Mouse (Mus musculus) testis, postnatal 10 days (tissue): ENCODE data around the gene Commd1.

Experiments used
- DNase-seq: peaks from one replicate; pipeline ENCODE4 v3.0.0; 2021; ENCODE audit warnings: low spot score

Gene Commd1

DNA sequence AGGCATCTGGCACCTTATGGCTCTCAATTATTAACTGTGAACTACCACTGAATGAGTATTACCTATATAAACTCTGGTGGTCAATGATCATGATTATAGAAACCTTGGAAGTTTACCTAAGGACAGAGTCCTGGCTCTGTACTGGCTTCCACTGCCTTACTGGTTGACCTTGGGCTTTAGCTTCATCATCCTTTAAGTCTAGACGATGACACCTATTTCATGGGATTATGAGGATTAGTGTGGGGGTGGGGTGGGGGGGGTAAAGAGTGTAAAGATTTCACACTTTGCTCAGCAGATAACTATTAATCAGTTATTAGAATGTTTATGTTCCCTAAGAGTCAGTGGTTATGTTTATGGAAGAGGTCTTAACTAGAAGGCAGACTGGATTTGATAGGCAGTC lies 7.6 kb upstream of the Commd1 start:
- no peak for DNase-seq

DNA sequence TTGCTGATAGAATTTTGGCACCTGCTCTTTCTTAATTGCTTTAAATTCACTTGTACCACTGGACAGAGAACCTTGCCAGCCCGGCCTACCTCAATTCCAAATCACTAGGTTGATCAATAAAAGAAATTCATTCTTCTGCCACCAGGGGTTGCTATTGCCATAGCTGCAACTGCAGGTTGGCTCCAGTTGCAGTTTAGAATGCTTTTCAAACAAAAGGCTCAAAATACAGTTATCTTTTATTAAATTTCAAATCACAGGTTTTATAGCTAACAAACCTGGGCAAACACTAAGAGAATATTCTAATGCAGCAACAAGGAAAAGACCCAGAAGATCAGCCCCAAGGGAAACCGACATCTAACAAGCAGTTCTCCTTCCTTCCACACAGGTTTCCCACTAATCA lies 5.2 kb upstream of the Commd1 start:
- DNase-seq: no peak

DNA sequence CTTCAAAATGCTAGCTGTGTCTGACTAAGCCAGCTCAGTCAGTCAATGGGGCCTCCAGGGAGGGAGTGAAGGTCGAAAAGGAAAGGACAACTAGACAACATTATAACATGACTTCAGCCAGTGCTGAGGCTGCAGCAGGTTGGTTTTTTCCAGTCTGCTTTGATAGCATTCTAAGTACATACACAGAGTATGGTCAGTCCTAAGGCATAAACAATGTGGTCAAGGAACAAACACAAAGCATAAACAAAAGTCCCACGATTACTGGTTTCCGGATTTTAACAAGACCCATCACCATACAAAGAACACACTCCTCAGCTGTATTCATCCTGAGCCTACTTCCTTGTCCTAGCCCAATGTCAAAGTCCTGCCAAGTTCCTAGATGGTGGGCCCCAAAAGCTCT lies 3.3 kb upstream of the Commd1 start:
- no peak for DNase-seq

GRCm38 (mm10) chr11:22982846-22983245 lies 664 bp upstream of the Commd1 start:
- DNase-seq: no peak

DNA sequence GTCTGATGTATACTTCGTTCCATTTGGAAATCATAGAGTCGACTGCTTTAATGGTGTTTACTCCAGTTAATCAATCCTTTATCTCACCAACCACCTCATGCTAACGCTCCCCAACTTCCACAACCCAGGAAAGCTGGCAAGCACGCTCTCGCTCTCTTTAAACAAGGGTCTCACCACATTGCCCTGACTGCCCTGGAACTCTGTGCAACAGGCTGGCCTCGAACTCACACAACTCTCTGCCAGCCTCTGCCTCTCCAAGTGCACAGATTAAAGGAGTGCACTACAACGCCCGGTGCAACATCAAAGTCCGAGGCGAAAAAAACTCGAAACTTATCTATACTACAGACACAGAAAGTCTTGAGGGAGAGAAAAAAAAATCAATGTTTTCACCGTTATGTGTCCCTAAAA lies 635 bp downstream of the Commd1 start:
- DNase-seq: peak; percentile 52

DNA sequence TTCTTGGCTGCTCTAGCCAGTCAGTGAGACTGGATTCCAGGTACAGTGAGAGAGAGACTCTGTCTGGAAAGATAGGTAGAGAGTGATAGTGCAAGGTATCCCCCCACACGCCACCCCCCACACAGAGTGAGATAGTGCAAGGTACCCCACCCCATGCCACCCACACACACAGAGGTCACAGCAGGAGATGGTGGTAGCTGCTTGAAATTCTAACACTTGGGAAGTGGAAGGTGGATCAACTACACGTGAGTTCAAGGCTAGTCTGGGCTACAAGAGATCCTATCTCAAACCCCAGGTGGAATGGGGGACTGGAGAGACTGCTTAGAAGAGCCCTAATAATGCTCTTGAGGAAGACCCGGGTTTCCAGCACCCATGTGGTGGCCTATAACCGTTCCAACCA lies 1.1 kb downstream of the Commd1 start:
- DNase-seq: no peak

GRCm38 (mm10) chr11:22979221-22979620 lies 3.0 kb downstream of the Commd1 start:
- DNase-seq: no peak

DNA sequence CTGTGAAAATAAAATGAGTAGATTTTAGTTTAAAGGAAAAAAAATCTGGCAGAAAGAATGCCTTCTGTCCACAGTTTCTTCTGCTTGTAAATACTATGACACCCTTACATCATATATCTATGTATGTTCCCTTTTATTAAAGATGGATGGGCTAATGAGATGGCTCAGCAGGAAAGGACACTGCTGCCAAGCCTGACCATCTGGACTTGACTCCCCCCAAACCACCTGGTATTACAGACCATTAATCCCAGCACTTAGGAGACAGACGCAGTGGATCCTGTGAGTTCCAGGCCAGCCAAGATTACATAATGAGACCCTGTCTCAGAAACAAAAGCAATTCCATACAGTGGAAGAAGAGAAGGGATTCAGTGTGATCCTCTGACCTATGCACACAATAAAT lies 3.5 kb downstream of the Commd1 start:
- no peak for DNase-seq

DNA sequence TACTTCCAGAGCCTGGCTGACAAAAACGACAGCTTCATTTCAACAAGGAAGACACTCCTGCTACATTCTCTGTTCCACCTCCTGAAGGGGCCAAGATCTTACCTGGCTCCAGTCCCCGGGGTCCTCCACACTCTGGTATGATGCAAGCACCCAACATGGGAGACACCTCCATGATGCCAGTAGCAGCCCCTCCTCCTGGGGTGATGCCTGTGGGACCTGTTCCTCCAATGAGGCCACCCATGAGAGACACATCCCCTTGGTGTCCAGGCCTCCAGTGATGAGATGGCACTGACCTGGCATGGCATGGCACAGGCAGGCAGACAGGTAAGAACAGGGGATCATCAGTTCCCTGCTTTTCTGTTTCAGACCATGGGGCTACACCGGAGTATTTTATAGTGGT lies 4.0 kb downstream of the Commd1 start:
- DNase-seq: no peak

DNA sequence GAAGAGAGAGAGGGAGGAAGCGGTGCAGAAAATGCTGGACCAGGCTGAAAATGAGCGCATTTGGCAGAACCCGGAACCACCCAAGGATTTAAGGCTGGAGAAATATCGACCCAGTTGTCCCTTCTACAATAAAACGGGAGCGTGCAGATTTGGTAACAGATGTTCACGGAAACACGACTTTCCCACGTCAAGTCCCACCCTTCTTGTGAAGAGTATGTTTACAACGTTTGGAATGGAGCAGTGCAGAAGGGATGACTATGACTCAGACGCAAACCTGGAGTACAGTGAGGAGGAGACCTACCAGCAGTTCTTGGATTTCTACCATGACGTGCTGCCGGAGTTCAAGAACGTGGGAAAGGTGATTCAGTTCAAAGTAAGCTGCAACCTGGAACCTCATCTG lies 8.6 kb downstream of the Commd1 start:
- DNase-seq: no peak

GRCm38 (mm10) chr11:22972746-22973526 lies 9.2 kb downstream of the Commd1 start:
- peak; percentile 83 for DNase-seq

DNA sequence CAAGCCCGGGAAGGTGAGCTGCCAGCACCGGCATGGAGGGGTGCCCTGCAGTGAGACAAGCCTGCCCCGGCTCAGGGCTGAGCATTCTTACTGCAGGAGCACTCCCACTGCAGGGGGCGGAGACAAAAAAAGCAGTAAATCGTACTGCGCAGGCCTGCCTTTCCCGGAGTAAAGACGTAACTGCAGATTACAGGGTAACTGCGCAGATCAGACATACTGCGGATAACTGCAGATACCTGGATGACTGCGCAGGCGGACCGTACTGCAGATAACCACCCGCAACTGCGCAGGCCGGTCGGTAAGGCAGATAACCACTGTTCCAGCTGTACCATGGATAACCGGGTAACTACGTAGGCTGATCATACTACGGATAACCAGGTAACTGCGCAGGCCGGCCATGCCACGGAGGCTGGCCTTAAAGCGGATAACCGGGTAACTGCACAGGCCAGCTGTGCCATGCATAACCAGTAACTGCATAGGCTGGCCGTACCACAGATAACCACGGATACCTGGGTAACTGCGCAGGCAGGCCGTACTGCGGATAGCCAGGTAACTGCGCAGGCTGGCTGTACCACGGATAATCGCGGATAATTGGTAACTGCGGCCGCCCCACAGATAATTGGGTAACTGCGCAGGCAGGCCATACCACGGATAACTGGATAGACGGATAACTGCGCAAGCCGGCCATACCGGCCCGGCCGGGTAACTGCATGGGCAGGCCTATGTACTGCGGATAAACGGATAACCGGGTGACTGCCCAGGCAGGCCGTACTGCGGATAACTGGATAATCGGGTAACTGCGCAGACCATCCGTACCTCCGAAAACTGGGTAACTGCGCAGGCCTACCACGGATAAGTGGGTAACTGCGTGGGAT lies 10.1 kb downstream of the Commd1 start, which contains the start of gene Zrsr1:
Gene Zrsr1, plus strand, starts transcription at position 171 of the 875 bp plus-strand sequence.
- DNase-seq: peak; percentile 65

DNA sequence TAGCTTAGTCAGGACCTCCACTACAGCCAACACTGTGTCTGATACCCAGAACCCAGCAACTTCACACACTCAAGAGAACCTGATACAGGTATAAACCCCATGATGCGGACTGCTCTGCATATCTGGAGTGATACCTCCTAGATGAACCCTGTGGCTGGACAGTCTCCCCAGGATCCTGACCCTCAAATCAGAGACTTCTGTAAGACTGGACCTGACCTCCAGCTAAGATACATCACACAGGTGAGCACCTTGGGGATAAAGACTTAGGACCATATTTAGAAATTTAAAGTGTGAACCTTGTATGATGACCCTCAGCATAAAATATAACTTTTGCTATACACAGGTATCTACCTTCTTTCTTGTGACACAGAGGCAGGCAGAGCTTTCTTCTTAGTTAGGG lies 11.6 kb downstream of the Commd1 start:
- no peak for DNase-seq

DNA sequence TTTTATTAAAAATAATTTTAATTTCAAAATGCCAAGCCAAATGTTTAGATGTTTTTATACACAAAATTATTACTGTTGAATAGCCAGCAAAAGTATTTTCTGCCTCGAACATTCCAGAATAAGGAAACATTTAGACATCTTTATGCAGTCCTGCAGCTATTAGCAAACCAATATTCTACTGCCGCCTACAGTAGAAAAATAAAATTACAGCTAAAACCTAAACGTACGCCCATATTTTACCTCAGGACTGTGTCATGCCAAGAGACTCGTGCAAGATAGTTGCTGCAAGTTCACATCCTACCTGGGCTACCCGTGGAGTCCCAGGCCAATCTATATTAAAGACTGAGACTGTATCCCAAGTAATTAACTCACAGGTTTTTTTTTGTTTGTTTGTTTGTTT lies 12.7 kb downstream of the Commd1 start:
- DNase-seq: no peak

DNA sequence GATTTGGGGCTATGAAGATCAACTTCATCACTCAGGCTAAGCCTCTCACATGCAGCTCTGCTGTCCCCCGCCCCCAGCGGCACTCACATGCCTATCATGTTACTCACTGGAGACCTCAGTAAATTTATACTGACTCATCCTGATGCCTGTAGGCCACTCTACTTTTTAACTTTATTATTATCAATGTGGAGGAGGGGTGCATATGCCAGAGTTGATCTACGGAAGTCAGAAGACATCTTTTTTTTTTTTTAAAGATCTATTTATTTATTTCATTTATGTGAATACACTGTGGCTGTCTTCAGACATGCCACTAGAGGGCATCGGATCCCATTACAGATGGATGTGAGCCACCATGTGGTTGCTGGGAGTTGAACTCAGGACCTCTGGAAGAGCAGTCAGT lies 16.7 kb downstream of the Commd1 start:
- no peak for DNase-seq

- no peak for DNase-seq
Observed at GRCm38 (mm10) chr11:22964401-22964800, 17.8 kb downstream of the Commd1 start.

DNA sequence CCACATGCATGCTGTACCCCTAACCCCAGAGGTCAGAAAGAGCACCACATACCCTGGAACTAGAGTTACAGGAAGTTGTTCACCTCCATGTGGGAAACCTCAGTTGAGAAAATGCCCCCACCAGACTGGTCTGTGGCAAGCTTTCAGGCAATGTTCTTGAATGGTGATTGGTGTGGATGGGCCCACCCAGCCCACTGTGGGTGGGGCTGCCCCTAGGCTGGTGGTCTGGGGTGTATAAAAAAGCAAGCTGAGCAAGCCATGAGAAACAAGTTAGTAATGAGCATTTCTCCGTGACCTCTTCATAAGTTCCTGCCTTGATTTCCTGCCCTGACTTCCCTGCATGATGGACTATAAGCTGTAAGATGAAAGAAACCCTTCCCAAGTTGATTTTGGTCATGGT lies 20.1 kb downstream of the Commd1 start:
- DNase-seq: no peak

DNA sequence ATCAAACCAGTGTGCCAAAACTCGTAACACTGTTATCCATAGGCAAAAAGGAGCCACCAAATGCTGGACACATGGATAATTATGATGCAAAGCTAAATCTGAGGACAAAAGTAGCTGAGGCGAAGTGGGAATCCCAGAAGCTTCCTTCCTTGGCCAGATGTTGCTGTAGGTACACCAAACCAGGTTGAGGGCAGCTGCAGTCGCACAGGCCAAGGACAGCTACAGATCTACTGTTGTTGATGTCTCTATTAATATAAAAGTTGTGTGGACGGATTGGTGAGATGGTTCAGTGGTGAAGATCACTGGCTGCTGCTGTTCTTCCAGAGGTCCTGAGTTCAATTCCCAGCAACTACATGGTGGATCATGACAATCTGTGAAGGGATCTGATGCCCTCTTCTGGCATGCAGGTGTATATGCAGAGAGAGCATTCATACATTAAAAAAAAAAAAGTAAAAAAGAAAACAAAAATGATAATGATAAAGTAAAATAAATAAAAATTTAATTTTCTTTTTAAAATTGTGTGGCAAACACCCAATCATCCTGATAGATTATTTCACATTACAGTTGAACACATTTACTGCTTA lies 24.3 kb downstream of the Commd1 start:
- DNase-seq: no peak

GRCm38 (mm10) chr11:22956830-22957229 lies 25.4 kb downstream of the Commd1 start:
- peak; percentile 76 for DNase-seq

GRCm38 (mm10) chr11:22956346-22956745 lies 25.8 kb downstream of the Commd1 start:
- DNase-seq: no peak

DNA sequence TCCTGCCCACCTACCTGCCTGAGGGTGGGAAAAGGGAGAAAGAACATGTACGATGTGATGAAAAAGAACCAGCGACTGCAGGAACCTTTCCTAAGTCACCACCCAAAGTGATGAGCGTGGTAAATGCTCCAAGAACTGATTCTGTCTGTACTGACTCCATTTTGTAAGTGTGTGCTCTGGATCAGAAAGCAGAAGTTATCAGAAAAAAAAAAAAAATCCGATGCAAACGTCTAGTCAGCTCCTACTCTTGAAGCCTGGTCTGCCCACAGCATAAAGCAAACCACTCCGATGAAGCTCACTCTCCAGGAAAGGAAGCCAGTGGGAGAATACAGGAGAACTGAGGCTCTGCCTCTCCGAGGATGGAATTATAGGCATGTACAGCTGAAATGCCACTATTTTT lies 29.5 kb downstream of the Commd1 start:
- no peak for DNase-seq

DNA sequence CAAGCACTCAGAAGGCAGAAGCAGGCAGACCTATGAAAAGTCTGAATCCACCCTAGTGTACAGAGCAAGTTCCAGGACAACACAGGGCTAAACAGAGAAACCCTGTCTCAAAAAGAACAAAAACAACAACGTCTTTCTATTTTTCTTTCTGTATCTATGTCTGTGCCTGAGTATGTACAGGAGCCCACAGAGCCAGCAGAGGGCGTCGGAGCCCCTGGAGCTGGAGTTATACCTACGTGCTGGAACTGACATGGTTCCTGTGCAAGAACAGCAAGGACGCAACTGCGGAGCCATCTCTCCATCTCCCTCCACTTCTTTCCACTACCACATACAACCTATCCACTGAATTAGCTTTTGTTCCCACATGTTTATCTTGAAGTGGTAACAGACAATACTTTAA lies 32.1 kb downstream of the Commd1 start:
- DNase-seq: peak; percentile 51

- no peak for DNase-seq
Observed at GRCm38 (mm10) chr11:22949101-22949500, 33.1 kb downstream of the Commd1 start.
